Mouse (Mus musculus) myocyte (in vitro differentiated cells): ENCODE results near the gene AC140267.1. TPM values are rescaled to one million over a fixed set of nuclear protein-coding genes. Genes with fewer than 3 reads are reported as not detected.
A peak's percentile ranks its signal among the peaks of the same experiment; 100 is the strongest.

Experiments used
- H3K27me3 ChIP-seq: one replicate; pipeline ENCODE4 v1.6.1; 2011; ENCODE audit not compliant: control insufficient read depth, insufficient read depth, insufficient read length
- H3K36me3 ChIP-seq: one replicate; pipeline ENCODE4 v1.6.1; 2011; ENCODE audit not compliant: control insufficient read depth, insufficient read depth
- H3K4me2 ChIP-seq: one replicate; pipeline ENCODE4 v1.6.1; 2011; ENCODE audit warnings: low read depth, control low read depth
- H3K4me3 ChIP-seq: one replicate; pipeline ENCODE4 v1.5.1; 2011; ENCODE audit warnings: mild to moderate bottlenecking, control low read depth, moderate library complexity
- H3K79me2 ChIP-seq: one replicate; pipeline ENCODE4 v1.6.1; 2011; ENCODE audit not compliant: control insufficient read depth, insufficient read depth
- H3ac ChIP-seq: one replicate; pipeline ENCODE4 v1.6.1; 2011; ENCODE audit not compliant: control insufficient read depth, insufficient read length
- CEBPB ChIP-seq: IDR thresholded peaks from 2 replicates; pipeline ENCODE4 v1.6.1; 2011; ENCODE audit warnings: mild to moderate bottlenecking, moderate library complexity; ENCODE audit not compliant: poor library complexity, insufficient read depth, severe bottlenecking
- E2F4 ChIP-seq: IDR thresholded peaks from one replicate; pipeline ENCODE4 v1.6.1; 2011; ENCODE audit warnings: mild to moderate bottlenecking, control low read depth, moderate library complexity; ENCODE audit not compliant: insufficient read depth
- MAX ChIP-seq: IDR thresholded peaks from one replicate; pipeline ENCODE4 v1.6.1; 2011; ENCODE audit warnings: low read depth, mild to moderate bottlenecking, control low read depth
- MYOD1 ChIP-seq, 3 experiments: IDR thresholded peaks; one replicate each; pipeline ENCODE4 v1.6.1; 2011; ENCODE audit warnings: control low read depth in 2 of 3, low read depth in 2 of 3, mild to moderate bottlenecking in 2 of 3, moderate library complexity in 1 of 3; ENCODE audit not compliant: insufficient read length in 2 of 3, control insufficient read depth in 1 of 3
- MYOG ChIP-seq, 3 experiments: IDR thresholded peaks; one replicate each; pipeline ENCODE4 v1.6.1; 2011; ENCODE audit warnings: control low read depth in 2 of 3, low read depth in 2 of 3, mild to moderate bottlenecking in 2 of 3; ENCODE audit not compliant: insufficient read length in 2 of 3, control insufficient read depth in 1 of 3, insufficient read depth in 1 of 3
- POLR2A ChIP-seq: IDR thresholded peaks from one replicate; pipeline ENCODE4 v1.6.1; 2011; ENCODE audit warnings: low read depth, mild to moderate bottlenecking, control low read depth, moderate library complexity; ENCODE audit not compliant: insufficient read length
- POLR2AphosphoS2 ChIP-seq: IDR thresholded peaks from one replicate; pipeline ENCODE4 v1.6.1; 2011; ENCODE audit warnings: low read depth, control low read depth; ENCODE audit not compliant: insufficient read length
- REST ChIP-seq: IDR thresholded peaks from one replicate; pipeline ENCODE4 v1.6.1; 2011; ENCODE audit warnings: mild to moderate bottlenecking, control low read depth, moderate library complexity; ENCODE audit not compliant: insufficient read depth, insufficient read length
- SRF ChIP-seq: IDR thresholded peaks from one replicate; pipeline ENCODE4 v1.6.1; 2011; ENCODE audit warnings: low read depth; ENCODE audit not compliant: control insufficient read depth, insufficient read length
- TCF12 ChIP-seq: IDR thresholded peaks from one replicate; pipeline ENCODE4 v1.6.1; 2011; ENCODE audit warnings: mild to moderate bottlenecking, control low read depth; ENCODE audit not compliant: poor library complexity, insufficient read depth, severe bottlenecking
- TCF3 ChIP-seq: IDR thresholded peaks from one replicate; pipeline ENCODE4 v1.6.1; 2011; ENCODE audit warnings: low read depth, control low read depth; ENCODE audit not compliant: insufficient read length
- USF1 ChIP-seq: IDR thresholded peaks from one replicate; pipeline ENCODE4 v1.6.1; 2011; ENCODE audit warnings: low read depth, mild to moderate bottlenecking, control low read depth, moderate library complexity
- polyA plus RNA-seq: library from polyadenylated mRNA; unstranded; fragments of >200 nt; fragmentation: generic; extraction: Trizol; gene quantifications from one replicate; pipeline ENCODE4 v1.2.1, GENCODE M21; 2012; ENCODE audit warnings: missing spikeins

The AC140267.1 gene
- polyA plus RNA-seq, 1 experiment = not detected

DNA sequence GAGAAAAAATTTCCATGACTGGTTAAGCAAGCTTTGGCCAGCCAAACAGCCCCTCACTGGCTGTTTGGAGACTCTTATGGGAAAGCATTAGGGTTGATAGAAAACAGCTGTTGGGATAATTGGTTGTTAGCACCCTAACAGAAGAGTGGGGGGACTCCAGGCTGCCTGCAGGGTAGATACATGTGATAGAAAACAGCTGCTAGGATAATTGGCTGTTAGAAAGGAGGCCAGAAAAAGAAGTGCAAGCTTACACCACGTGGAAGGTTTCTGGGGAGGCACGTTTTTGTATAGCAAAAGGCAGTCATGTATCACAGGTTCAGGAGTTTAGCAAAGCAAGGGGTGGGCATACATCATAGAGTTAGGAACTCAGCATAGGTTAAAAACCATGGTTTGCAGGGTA, 17.9 kb downstream of the AC140267.1 start:
- H3K4me3 ChIP-seq = no peak overlapping the region
- H3K36me3 ChIP-seq = peaks cover 55% of the 10 kb centered on the region

GRCm38 (mm10) chr15:80254207-80254606, 18.6 kb downstream of the AC140267.1 start:
- peaks cover 17% of the 10 kb centered on the region for H3K79me2 ChIP-seq
- H3K4me2 ChIP-seq = peak overlapping the region; percentile 86

More for the DNA sequence above, 17.9 kb downstream of the AC140267.1 start:
- no peak for TF ChIP-seq USF1
- TF ChIP-seq CEBPB = no peak
- no peak for TF ChIP-seq TCF12
- no peak for TF ChIP-seq POLR2AphosphoS2
- no peak for TF ChIP-seq MAX
- no peak for TF ChIP-seq REST
- TF ChIP-seq E2F4 = no peak
- TF ChIP-seq SRF = no peak
- no peak for TF ChIP-seq MYOG (IDR thresholded peaks at IDR 0.05; ENCODE audit: control insufficient read depth in 1 of 3, insufficient read depth in 1 of 3, insufficient read length in 2 of 3, low read depth in 2 of 3)
- Histone ChIP-seq H3K27me3 (no peaks in the 10 kb centered on the region), H3K79me2 (peaks cover 17% of the 10 kb centered on the region), H3K4me2 (peak overlapping the region; percentile 86), H3ac (no peak overlapping the region)

GRCm38 (mm10) chr15:80254847-80255645, 19.4 kb downstream of the AC140267.1 start, which contains the start of gene Atf4:
Atf4 (plus strand) TSS chr15:80255184.
- H3K4me2 ChIP-seq = peak within 1 kb of the TSS; percentile 92
- H3K36me3 ChIP-seq = peaks cover 50% of the 10 kb centered on the region
- no peaks in the 10 kb centered on the region for H3K27me3 ChIP-seq
- TF ChIP-seq POLR2A = peak; percentile 94
- TF ChIP-seq TCF3 = peak; percentile 69
- TF ChIP-seq REST = peak; percentile 47
- peak; percentile 97 for TF ChIP-seq USF1
- TF ChIP-seq CEBPB = no peak
- peak; percentile 90 to 98 (median 94) for TF ChIP-seq MYOD1 (IDR thresholded peaks at IDR 0.05; ENCODE audit: control insufficient read depth in 1 of 3, insufficient read length in 2 of 3, low read depth in 2 of 3)
- TF ChIP-seq MYOG (IDR thresholded peaks at IDR 0.05; ENCODE audit: control insufficient read depth in 1 of 3, insufficient read depth in 1 of 3, insufficient read length in 2 of 3, low read depth in 2 of 3) = peak in 1 of 3 experiments; percentile 68
- no peak for TF ChIP-seq TCF12
- peak; percentile 46 for TF ChIP-seq E2F4
- TF ChIP-seq SRF = peak; percentile 57
- peak; percentile 83 for TF ChIP-seq MAX
- peak; percentile 99 for TF ChIP-seq POLR2AphosphoS2
- peak within 1 kb of the TSS; percentile 95 for H3K4me3 ChIP-seq
- H3K79me2 ChIP-seq = peaks cover 17% of the 10 kb centered on the region
- peak within 1 kb of the TSS; percentile 86 for H3ac ChIP-seq

More at GRCm38 (mm10) chr15:80254207-80254606, 18.6 kb downstream of the AC140267.1 start:
- no peak for TF ChIP-seq MYOD1 (IDR thresholded peaks at IDR 0.05; ENCODE audit: control insufficient read depth in 1 of 3, insufficient read length in 2 of 3, low read depth in 2 of 3)
- TF ChIP-seq SRF = no peak
- no peak for TF ChIP-seq USF1
- no peak for TF ChIP-seq MAX
- no peak for TF ChIP-seq POLR2A
- Histone ChIP-seq H3ac (peak overlapping the region; percentile 86), H3K27me3 (no peaks in the 10 kb centered on the region), H3K4me3 (peak overlapping the region; percentile 95), H3K36me3 (peaks cover 51% of the 10 kb centered on the region)

DNA sequence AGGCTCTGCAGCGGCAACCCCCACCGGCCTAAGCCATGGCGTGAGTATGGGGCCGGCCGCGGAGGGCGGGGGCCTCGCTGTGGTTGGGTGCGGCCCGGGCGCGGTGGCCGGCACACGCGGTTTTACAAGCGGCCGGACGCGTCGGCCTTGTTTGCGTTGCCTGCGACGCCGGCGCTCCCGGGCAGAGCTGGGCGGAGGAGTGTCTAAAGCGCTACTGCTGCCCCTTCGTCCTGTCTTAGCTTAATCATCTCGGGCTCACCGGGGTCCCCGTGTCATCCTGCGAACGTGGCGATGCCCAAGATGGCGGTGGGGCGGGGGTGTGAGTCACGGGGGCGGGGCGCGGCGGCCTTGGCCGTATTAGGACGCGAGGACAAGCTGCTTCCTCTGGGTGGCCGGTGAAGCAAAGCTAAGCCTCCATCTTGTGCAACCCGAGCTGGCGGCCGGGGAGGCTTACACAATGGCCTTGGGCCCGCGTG, 20.0 kb downstream of the AC140267.1 start:
- no peak for TF ChIP-seq TCF12
- TF ChIP-seq CEBPB = 0 out of 2 replicates have a peak, but pooled peaks have one; percentile 45
- TF ChIP-seq USF1 = no peak
- TF ChIP-seq MYOG (IDR thresholded peaks at IDR 0.05; ENCODE audit: control insufficient read depth in 1 of 3, insufficient read depth in 1 of 3, insufficient read length in 2 of 3, low read depth in 2 of 3) = no peak
- TF ChIP-seq POLR2AphosphoS2 = peak; percentile 77
- TF ChIP-seq SRF = peak; percentile 55
- peak; percentile 56 for TF ChIP-seq POLR2A
- TF ChIP-seq REST = no peak
- Histone ChIP-seq H3K27me3 (no peaks in the 10 kb centered on the region), H3K36me3 (peaks cover 49% of the 10 kb centered on the region), H3K79me2 (peaks cover 17% of the 10 kb centered on the region), H3K4me2 (peak overlapping the region; percentile 92), H3K4me3 (peak overlapping the region; percentile 95), H3ac (peak overlapping the region; percentile 86)

- peak overlapping the region; percentile 86 for H3ac ChIP-seq
- H3K27me3 ChIP-seq = no peaks in the 10 kb centered on the region
- H3K79me2 ChIP-seq = peaks cover 17% of the 10 kb centered on the region
- TF ChIP-seq POLR2AphosphoS2 = peak; percentile 83
- no peak for TF ChIP-seq REST
- TF ChIP-seq POLR2A = peak; percentile 45
- H3K4me3 ChIP-seq = peak overlapping the region; percentile 95
- peaks cover 44% of the 10 kb centered on the region for H3K36me3 ChIP-seq
- peak overlapping the region; percentile 92 for H3K4me2 ChIP-seq
Observed at GRCm38 (mm10) chr15:80256242-80256641, 20.6 kb downstream of the AC140267.1 start.
